Mouse (Mus musculus): ENCODE measurements around the gene Pxdn.

The Pxdn gene

DNA sequence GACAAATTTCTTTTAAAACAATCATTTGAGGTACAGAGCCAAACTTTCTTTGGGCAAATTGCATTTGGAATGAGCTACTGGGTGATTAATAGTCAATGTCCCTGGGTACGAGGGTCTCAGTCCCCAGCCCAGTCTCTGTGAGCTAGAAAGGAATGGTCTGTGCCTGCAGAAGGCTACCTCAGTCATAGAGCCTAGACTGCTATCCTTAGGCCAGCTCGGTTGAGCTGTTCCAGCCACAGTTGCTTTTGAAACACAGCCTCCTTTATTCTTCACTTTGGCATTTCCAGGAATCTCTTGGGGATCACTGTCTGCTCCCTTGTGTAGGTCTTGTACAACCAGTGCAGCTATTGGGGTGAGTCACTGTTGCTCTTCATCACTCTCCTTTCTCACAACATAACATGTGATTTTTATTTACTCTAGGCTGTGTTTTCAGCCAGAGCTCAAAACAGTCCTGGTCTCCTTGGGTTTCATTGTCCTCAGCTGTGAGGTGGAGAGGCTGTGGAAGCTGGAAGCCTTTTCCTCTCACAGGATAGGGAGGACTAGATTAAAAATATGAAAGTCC, 86.9 kb downstream of the Pxdn start:
- no peak for DNase-seq (ENCODE audit: low spot score)

DNA sequence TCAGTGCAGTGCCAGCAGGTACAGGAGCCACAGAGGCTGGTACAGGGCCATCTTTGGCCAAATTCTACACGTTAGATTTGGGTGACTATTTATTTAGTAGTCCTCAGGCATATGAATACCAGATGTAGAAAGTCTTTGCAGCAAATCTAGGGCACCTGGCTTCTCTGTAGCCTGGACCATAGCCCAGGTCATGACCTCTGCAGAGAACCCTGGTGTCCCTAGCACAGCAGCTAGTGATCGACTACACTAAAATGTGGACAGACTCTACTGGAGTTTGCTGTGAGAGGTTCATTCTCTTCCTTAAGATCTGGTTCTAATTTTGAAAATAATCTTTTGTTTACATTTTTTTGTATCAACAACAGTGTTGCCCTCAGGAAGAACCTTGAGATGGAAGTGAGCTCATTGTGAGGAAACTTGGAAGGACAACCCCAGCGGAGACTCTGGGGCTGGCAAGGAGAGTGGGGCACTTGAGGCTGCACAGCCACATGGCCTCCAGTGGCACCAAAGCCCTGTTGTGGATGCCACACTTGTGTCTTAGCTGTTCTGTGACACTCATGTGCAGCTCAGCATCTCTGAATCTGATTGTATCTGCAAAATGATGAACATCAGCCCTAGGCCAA, 90.4 kb downstream of the Pxdn start:
- no peak for DNase-seq (ENCODE audit: low spot score)

DNA sequence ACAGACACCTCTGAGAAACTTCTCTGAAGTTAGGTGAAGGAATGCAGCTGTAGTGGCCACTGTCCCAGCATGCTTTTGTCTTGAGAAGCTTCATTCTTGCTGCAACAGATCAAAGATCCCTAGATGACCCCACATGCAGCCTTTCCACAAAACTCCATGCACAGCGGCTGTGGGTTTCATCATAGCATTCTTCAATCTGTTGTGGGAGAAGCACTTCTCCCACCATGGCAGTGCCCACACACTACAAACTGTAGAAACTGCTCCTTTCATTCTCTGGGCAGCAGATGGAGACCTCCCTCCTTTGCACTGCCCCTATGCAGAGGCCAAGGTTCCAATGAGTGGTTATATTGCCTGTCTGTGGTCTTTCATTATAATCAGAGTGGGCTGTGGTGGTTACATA, 91.7 kb downstream of the Pxdn start:
- no peak for DNase-seq (ENCODE audit: low spot score)

DNA sequence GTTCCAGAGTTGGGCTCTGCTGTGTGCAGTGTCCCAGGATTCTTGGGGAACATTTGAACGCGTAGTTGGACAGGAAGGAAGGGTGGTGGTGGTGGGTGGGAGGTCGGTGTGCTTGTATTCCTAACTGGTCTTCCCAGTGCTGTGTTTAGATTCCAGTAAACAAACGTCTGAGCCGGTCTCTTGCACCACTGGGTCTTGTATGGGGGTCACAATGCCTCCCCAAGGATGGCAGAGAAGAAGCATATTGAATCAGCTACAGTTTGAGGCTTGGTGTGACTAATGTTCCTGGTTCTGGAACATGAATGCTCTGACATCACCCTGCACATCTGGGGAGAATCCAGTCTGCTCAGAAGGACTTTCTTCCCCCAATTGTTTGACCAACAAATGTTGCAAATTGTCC, 93.2 kb downstream of the Pxdn start:
- DNase-seq (ENCODE audit: low spot score): no peak

DNA sequence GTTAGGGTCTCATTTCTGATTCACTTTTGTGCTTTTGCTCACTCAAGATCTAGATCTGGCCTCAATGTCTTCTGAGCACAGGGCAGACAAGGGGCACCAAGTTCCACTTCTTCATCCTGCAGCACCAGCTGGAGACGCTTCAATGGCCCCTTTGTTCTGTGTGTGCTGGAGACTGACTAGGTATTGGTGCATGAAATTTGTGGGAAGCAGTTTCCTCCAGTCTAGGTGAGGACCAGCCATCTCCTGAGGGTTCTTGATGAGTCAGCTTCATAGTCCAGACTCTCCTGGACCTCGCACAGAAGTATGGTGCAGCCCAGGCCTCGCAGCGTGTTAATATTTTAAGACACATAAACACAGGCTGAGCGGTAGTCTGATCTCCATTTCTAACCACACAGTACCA, 97.3 kb downstream of the Pxdn start:
- no peak for DNase-seq (ENCODE audit: low spot score)

DNA sequence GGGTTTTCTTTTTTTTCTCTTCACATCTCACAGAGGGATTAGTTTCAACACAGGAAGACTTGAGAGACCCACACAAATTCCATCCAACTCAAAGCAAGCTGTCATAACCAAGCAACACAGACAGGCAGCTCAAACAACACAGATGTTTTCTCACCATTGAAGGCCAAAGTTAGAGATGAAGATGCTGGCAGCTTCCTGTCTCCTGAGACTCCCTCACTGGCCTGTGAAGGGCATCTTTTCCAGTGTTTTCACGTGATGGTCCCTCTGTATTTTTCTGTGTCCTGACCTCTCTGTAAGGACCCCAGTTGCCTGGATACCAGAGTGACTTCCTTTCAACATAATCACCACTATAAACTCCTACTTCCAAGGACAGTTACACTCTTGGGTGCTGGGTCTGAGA, 98.0 kb downstream of the Pxdn start:
- no peak for DNase-seq (ENCODE audit: low spot score)

DNA sequence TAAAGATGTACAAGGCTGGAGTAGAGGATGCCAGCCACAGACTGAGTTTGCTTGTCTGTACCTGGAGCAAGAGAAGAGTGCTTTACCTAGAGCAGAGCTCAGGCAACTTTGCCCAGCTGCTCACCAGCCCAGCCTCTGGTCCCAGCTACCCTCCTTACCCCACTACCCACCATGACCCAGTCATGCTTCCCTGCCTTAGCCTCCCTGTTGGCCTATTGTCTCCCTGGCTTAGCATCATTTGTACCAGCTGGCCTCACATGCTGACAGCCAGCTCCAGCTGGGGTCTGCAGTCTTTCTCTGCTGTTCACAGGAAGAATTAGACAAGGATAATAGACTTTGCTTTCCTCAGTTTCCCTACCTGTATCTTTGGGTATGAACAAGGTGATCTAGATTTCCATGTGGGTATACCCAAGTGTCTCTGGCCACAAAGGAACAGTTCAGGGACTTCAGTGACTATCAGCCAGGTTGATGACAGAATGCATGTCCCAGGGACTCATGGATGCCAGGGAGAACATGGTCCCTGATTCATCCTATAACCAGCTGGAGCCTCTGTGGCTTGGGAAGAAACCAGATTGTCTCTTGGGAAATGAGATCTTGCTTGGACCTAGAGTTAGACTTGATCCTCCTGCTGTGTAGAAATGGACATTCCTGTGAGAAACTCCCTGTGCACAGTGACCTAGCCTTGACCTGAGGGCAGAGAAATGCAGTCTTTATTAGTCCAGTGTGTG, 98.6 kb downstream of the Pxdn start:
- DNase-seq (ENCODE audit: low spot score): no peak

DNA sequence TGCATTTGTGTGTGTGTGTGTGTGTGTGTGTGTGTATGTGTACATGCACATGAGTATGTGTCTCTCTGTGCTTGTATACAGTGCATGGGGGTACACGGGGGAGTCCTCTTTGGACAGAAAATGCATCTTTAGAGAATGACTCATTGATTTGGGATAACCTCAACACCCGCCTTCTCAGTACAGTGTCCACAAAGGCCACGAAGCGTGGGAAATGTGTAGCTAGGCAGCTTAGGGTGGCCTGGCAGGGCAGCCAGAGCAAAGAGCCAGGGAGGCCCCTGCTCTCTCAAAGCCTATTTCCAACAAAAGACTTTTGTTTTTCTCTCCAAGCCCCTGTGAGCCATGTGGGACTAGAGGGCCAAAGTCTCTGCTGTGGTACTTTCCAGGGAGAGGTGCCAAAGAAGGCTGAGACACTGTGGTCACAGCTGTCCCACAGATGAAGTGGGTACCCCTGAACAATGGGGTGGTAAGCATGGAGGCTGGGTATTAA, 99.2 kb downstream of the Pxdn start:
- DNase-seq (ENCODE audit: low spot score): no peak

DNA sequence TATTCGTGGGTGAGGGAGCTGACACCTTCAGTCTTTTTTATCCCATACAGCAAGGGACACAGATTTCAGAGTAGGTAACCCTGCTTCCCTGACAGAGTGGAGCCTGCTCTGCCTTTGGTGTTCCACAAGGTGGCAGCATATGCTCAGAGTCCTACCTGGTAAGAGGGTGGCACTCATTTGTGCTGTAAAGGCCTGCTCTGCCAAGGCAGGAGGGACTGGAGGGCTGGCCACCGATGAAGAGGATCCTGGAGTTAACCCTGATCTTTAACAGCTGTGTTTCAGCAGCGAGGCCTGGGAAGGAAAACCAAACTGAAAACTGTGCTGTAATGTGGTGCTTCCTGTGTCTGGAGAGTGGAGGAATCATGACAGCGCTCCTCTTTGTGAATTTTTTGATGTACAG, 102.2 kb downstream of the Pxdn start:
- peak; percentile 76 for DNase-seq (ENCODE audit: low spot score)

DNA sequence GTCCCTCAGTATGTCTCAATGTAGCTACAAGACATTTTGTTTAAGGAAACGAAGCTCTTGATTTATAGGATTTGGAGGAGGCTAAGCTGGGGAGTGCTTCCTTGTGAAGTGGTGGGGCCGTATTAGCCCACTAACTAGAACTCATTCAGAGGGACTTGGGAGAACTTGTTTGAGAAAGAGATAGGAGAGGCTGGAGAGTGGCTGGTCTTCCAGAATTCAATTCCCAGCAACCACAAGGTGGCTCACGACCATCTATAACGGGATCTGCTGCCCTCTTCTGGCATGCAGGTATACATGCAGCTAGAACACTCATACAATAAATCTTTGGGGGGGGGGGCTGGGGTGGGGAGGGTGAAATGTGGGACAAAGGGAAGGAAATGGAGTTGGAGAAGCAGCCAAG, 102.7 kb downstream of the Pxdn start:
- peak; percentile 68 for DNase-seq (ENCODE audit: low spot score)

DNA sequence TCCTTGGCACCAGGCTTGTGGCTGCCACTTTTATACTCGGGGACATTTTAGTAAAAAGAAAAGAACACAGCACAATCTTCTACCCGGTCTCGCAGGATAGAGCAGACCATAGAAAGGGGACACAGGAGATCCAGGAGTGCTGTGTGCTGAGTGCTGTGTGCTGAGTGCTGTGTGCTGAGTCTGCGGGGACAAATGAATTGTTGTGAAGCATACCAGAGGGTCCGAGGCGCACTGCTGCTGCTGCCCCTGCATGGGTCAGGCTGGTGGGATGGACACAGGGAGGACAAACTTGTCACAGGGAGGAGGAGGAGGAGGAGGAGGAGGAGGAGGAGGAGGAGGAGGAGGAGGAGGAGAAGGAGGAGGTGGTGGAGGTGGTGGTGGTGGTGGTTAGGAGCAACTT, 111.4 kb downstream of the Pxdn start:
- DNase-seq (ENCODE audit: low spot score): no peak

DNA sequence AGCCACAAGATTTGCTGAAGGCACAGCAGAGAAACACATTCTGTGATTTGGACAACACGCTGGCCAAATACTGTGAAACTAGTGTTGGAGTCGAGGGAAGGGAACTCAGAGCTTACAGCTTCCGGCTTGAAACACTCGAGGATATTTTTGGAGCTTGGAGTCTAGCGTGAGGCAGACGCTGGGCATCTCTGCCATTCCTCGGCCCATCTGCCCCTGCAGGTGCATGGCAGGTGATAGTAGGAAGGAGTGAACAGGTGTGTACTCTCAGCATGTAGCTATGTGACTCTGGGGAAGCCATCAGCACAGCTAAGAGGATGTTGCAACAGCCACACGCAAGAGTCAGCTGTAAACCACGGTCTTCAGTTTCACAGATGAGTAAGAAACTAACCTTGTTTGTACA, 112.4 kb downstream of the Pxdn start:
- no peak for DNase-seq (ENCODE audit: low spot score)

DNA sequence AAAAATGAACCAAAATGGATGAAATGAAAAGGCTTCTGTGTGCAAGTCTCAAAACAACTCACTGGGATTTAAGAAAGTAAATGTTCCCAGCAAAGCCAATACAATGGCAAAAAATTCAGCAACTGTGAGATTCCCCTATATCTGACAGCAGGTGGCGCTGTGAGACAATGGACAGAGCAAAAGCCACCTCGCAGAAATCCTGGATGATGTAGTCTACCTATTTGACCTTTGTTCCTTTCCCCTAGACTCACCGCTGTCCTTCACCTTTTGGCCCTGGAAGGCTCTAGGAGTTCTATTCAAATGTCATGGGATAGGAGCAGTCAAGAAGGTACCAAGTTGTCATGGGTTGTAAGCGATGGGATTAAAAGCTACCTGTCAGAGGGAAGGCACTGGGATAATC, 112.8 kb downstream of the Pxdn start:
- peak; percentile 81 for DNase-seq (ENCODE audit: low spot score)

DNA sequence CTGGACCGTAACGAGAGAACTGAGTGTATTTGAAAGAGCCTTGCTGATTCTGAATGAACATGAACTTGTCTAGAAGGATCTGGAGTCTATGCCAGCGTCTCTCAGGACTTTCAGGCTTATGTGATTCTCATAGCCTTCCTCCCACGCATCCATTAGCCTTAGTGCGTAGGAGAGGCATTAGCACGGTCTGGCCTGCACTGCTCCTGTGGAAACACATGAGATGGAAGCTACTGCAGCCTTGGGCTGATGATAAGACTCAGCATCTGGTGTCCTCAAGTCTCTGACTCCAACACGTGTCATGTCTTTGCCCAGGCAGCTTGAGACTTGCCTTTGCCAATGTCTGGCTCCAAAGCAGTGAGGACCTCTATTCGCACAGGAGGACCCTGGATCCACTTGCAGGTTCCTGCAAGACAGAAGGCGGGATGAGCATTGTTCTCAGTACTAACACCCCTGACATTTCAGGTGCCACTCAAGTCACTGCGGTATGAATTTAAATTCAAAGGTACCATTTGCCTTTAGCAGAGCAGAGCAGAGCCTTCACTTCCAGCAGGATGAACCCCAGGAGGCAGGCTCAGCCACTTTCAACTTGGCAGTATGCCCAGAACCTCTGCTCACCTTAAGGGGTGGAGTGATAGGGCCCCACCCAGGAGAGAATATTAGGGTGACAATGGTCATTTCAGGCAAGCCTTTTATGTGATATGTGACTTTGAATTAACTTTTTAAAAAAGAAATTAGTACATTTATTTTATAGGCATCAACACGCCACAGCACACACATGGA, 117.5 kb downstream of the Pxdn start:
- DNase-seq (ENCODE audit: low spot score): no peak

DNA sequence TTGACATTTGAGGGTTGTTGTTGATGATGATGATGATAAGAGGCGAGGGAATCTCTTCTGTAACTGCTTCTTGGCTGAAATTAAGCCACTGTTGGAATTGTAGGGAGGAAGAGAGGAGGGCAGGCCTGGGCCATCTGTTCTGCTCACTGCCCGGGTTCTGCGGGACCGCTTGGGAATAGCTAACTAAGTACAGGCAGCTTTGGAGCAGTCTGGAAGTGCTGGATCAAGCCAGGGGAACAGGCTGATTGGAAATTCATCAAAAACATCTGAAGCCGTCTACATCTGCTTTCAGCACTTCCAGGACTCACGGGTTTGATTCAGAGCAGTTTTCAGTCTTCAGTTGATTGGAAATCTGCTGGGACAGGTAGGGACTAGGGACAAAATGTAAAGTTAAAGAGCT, 120.6 kb downstream of the Pxdn start:
- no peak for DNase-seq (ENCODE audit: low spot score)

DNA sequence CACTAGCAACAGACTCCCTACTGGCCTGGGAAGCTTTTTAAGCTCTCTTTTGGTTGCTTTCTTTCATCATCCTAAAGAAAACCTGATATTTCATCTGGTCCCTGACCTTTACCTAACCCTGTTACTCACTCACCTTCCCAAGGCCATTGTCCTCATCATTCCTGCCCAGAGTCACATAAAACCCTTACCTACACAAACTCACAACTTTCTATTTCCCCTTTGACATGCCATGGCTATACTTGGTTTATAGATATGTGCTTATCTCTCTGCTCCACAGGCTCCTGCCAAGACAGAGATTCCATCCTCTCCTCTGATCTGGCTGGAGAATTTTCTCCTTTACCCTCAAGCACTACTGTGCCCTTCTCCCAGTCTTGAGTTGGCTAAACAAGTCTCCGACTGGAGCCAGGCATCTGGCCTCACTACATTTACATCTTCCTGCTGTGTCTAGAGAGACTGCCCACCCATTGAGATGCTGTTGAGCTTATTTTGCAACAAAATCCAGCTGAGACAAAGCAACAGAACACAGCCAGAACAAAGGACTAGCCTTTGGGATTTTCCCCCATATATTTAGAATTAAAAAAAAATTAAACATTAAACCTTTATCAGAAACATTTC, 124.2 kb downstream of the Pxdn start:
- no peak for DNase-seq (ENCODE audit: low spot score)

DNA sequence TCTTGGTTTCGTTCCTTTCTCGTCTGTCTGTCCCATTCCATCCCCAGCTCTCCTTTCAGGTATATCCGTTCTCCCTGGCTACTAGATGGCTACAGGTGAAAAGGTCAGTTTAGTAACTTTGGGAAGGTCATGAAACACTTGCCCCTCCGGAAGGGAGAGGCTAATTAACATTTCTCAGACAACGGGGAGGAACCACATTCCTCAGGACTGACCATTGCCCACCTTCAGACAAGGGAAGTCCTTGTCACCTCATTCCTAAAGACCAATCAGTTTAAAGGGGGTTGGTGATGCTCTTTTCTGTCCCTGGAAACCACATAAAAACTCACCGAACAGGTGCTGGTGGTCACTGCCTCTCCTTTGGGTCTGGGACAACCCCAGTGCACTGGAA, 124.7 kb downstream of the Pxdn start:
- DNase-seq (ENCODE audit: low spot score): no peak
